Mouse (Mus musculus): Measurements from ENCODE around the gene Klc2.

The Klc2 gene

GRCm38 (mm10) chr19:5072389-5073019, 45.9 kb downstream of the Klc2 start:
- DNase-seq (ENCODE audit: low read depth, low spot score): no peak

GRCm38 (mm10) chr19:5071545-5072369, 46.6 kb downstream of the Klc2 start:
- DNase-seq (ENCODE audit: low read depth, low spot score): peak; percentile 91

- no peak for DNase-seq (ENCODE audit: low read depth, low spot score)
These were observed 47.3 kb downstream of the Klc2 start for GRCm38 (mm10) chr19:5071077-5071476.

GRCm38 (mm10) chr19:5069978-5070377, 48.4 kb downstream of the Klc2 start:
- no peak for DNase-seq (ENCODE audit: low read depth, low spot score)

GRCm38 (mm10) chr19:5069486-5069885, 48.9 kb downstream of the Klc2 start:
- no peak for DNase-seq (ENCODE audit: low read depth, low spot score)

- DNase-seq (ENCODE audit: low read depth, low spot score): no peak
These were observed 49.7 kb downstream of the Klc2 start for GRCm38 (mm10) chr19:5068570-5069234.

GRCm38 (mm10) chr19:5067867-5068569, 50.3 kb downstream of the Klc2 start, which contains the start of gene Cd248:
Cd248 (plus strand) TSS chr19:5068078.
- DNase-seq (ENCODE audit: low read depth, low spot score): no peak

- no peak for DNase-seq (ENCODE audit: low read depth, low spot score)
These were observed 51.1 kb downstream of the Klc2 start for GRCm38 (mm10) chr19:5067040-5067799.

- no peak for DNase-seq (ENCODE audit: low read depth, low spot score)
These were observed 53.3 kb downstream of the Klc2 start for GRCm38 (mm10) chr19:5065104-5065503.

- no peak for DNase-seq (ENCODE audit: low read depth, low spot score)
These were observed 55.9 kb downstream of the Klc2 start for GRCm38 (mm10) chr19:5062446-5062845.

- no peak for DNase-seq (ENCODE audit: low read depth, low spot score)
These were observed 56.3 kb downstream of the Klc2 start for GRCm38 (mm10) chr19:5062041-5062440.

GRCm38 (mm10) chr19:5060365-5061330, 57.7 kb downstream of the Klc2 start:
- no peak for DNase-seq (ENCODE audit: low read depth, low spot score)

GRCm38 (mm10) chr19:5058801-5059771, 59.3 kb downstream of the Klc2 start:
- no peak for DNase-seq (ENCODE audit: low read depth, low spot score)

- DNase-seq (ENCODE audit: low read depth, low spot score): no peak
These were observed 60.2 kb downstream of the Klc2 start for GRCm38 (mm10) chr19:5057876-5058775.
